Mouse (Mus musculus): ENCODE results near the gene Lce1a1.
A peak's percentile ranks its signal among the peaks of the same experiment; 100 is the strongest.

Gene Lce1a1

DNA sequence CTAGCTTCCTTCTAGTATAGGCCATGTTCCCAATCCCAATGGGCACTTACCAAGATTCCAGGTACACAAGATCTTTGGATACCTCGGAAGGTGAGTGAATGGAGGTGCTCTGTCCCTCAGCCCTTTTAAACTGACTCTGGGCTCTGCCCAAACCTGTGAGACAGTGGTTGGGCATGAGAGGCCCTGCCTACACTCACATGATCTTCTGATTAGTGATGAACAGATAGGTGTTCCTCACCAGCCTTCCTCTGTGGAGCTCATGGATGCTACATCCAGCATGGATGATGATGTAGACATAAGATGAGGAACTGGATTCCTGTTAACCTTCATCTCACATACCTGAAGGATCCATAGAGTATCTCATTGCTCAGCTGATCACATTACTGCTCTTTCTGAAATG lies at the start of gene Lce1a1:
TSS of gene Lce1a1 (minus strand) at position 101 of the 400 bp plus-strand sequence.
- DNase-seq: no peak

DNA sequence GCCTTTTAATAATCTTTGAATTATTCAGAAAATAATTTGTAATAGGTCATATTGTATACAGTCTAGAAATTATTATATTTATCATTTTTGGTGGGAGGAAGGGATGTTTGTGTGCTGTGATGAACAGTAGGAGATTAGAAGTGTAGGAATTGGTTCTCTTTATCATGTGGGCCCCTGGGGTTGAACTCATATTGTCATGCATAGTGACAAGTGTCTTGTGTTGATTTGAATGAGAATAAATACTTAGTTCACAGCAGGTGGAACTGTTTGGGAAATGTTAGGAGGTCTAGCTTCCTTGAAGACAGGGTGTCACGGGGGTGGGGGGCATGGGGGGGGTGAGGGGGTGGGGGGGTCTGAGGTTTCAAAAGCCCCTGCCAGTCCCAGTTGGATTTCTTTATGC lies 46.5 kb upstream of the Lce1a1 start:
- DNase-seq: no peak

DNA sequence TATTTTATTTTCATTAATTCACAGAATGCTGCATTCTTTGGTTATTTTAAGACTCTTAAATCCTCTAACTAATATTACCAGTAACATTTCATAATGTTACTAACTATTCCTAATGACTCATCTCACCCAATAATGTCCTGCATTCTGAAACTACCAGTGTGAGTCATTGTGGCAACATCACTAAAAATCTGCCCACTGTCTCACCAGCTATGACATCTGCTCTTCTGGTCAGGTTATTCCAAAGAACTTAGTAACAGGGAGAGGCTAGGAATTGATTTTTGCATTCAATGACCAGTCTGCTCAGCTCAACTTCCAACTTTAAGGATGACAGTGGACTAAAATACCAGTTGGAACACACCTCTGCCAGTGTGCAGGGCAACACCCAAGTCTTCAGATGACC lies 43.6 kb upstream of the Lce1a1 start:
- DNase-seq: no peak

DNA sequence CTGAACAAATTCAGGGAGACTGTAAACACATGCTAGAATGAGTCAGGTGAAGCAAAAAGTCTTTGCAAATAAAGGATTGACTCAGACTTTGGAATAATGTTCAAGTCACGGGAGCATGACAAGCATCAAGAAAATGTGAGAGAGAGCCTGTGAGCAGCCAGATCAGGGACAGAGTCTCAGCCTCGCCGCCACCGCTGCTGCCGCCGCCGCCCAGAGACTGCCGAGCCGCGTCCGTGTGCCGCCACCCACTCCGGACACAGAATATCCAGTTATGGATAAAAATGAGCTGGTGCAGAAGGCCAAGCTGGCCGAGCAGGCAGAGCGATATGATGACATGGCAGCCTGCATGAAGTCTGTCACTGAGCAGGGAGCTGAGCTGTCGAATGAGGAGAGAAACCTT lies 41.0 kb upstream of the Lce1a1 start:
- peak; percentile 3 to 39 for DNase-seq

DNA sequence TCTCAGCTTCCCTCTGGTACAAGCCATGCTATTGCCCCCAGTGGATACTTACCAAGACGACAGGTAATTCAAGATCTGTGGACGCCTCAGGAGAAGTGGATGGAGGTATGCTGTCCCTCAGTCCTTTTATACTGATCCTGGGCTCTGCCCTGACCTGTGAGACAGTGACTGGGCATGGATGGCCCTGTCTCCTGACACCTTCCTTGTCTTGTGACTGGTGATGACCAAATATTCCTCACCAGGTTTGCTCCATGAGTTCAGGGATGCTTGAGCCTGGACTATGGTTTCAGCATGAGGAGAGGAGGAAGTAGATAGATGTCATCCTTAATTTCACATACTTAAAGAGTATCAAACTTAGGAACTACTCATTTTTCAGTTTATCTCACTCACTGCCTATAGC lies 39.0 kb upstream of the Lce1a1 start, which contains the start of gene Lce1d:
TSS of gene Lce1d (minus strand) at position 101 of the 400 bp plus-strand sequence.
- DNase-seq: no peak

DNA sequence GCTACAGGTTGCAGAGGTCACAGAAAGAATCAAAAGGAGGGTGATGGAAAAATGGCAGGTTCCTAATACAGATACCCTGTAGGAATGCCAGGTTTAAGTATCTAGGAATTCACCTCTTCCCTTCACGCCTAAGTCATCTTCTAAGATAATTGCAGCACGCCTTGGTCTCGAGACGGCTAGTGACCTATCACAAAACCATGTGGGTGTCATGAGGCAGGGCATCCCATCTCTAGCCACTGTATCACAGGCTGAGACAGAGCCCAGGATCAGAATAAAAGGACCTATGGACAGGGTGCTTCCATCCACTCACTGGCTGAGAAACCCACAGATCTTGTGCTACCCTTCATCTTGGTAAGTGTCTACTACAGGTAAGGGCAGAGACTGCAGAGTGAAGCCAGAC lies 30.8 kb upstream of the Lce1a1 start, which contains the start of gene Lce1c:
TSS of gene Lce1c (plus strand) at position 301 of the 400 bp plus-strand sequence.
- DNase-seq: no peak

DNA sequence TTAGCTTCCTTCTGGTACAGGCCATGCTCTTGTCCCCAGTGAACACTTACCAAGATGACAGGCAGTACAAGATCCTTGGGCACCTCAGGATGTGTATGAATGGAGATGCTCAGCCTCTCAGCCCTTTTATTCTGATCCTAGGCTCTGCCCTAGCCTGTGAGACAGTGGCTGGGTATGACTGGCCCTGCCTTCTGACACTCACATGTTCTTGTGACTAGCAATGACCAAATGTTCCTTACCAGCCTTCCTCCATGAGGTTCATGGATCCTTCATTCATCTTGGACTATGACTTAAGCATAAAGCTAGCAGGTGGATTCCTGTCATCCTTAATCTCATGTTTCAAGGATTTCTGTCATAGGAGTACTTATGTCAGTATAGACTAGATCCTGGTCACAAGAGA lies 22.1 kb upstream of the Lce1a1 start, which contains the start of gene Lce1a2:
TSS of gene Lce1a2 (minus strand) at position 101 of the 400 bp plus-strand sequence.
- DNase-seq: no peak

DNA sequence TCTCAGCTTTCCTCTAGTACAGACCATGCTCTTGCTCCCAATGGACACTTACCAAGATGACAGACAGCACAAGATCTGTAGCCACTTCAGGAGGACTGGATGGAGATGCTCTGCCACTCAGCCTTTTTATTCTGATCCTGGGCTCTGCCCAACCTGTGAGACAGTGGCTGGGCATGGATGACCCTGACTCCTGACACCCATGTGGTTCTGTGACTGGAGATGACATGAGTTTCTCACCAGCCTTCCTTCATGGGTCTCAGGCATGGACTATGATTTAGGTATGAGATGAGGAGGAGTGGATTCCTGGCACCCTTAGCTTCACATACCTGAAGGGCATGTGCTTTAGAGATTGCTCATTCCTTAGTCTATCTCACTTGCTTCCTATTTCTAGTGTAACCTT lies 8.7 kb upstream of the Lce1a1 start, which contains the start of gene Lce1b:
TSS of gene Lce1b (minus strand) at position 101 of the 400 bp plus-strand sequence.
- DNase-seq: no peak

DNA sequence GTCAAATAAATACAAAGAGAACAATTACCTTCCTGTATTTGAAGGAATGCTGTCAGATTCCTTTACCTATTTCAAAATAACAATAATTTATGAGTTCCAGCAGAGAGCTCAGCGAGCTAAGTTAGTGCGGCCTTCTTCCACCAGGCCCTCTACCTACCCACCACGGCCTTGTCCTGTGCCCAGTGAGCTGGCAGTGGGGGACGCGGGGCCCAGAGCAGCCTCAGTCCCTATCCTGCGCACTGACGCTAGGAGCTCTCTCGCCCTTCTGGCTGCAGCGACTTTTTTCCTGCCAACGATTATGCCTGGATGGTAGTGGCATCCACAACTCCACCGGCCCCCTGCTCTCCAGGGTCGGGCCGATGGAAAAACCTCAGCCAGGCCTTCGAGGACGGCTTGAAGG lies 8.3 kb downstream of the Lce1a1 start:
- DNase-seq: no peak

DNA sequence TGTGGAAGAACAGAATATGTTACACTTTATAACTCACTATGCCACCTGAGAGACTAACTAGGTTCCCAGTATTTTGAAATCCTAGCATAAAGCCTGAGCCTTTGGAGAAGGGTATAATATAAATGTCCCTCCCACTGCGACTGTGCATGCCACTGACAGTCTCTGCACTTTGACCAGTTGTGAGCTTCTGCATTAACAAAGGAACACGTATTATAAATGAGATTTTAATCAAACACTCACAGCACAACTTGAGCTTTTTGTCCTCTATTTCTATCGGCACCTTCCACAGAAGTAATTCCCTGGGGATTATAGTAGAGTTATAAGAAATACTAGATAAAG lies 9.5 kb downstream of the Lce1a1 start:
- DNase-seq: no peak

DNA sequence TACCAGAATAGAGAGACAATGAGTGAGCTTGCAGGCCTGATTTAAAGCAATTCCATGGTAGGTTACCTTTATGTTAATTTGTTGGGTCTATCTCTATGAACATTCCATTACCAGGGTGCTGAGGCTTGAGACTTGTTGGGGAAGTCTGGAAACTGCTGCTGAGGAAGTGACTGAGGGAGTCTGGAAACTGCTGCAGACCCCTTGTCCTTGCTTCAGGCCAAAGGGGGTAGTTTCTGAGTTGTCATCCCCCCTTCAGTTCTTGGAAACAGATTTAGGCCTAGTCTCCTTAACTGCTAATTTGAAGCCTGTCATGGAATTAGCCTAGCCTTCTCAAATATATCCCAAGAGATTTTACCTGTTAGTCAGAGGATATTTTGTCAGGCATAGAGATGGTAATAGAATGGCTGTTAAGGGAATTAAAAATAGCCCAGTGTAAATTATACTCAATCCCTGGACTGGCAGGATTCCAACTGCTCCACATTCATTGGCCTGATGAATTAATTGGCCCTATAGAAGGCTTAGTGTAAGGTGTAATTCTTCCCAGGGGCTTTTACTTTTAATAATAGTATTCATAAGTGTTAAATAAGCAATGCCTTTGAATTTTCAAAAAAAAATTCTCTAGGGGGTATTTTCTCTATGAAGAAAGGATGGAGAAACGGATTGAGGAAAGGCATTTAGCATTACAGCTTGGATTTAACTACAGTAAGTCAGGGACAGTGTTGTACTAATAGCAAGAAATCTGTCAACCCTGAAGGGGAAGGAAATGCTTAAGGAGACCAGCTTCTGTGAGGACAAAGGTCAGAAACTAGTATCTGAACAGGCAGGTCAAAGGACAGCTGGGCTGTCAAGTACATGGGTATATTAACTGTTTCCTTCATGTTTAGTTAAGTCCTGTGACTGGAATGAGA lies 10.1 kb downstream of the Lce1a1 start:
- no peak for DNase-seq

DNA sequence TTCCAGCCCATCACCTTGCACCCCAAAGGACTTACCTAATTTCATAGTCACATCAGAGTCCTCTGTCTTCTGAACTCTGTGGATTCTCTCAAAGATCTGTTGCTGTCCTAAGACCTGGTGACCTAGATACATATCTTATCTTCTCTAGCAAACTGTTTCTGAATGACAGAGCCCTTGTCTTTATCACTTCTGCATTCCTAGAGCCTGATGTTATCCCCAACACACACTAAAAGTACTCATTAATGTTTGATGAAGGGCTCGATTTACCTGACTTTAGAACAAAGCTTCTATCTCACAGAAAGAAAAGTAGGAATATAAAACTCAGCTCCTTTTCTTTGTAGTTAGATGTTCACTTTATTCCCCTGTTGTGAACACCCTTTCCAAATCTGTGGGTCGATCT lies 26.5 kb downstream of the Lce1a1 start, which contains the start of gene Lce6a:
TSS of gene Lce6a (minus strand) at position 101 of the 400 bp plus-strand sequence.
- DNase-seq: no peak

DNA sequence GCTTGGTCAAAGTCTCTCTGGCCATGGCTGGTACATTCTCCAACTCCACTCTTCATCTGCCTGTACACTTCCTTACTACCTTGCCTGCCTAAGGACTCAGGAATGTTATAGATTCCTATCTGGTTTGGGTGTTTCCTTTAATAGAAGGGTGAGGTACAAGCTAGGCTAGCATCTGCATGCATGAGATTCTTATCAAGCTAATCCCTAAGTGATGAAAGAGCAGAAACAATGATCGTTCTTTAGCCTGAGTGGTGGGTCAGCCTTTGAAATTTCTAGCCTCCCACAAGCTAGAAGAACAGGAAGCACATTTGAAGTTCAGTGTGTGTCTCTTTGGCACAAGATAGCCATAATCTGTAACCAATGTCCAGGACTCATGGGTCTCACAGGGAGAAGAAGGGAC lies 38.3 kb downstream of the Lce1a1 start:
- no peak for DNase-seq

DNA sequence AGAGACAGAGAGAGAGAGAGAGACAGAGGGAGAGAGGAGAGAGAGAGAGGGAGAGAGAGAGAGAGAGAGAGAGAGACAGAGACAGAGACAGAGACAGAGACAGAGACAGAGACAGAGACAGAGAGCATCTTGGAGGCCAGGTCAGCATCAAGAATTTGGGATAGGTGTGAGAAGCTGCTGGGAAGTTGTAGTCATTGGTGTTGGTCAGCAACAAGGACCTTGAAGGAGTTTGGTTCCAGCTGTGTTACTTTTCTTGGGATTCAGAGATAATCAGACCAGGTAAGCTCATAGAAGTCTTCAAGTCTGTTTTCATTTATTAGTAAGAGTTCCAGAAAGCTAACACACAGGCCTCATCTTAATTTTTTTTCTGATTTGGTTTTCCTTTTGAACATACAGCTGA lies 40.7 kb downstream of the Lce1a1 start, which contains the start of gene 2210017I01Rik:
TSS of gene 2210017I01Rik (minus strand) at position 101 of the 400 bp plus-strand sequence.
- no peak for DNase-seq

DNA sequence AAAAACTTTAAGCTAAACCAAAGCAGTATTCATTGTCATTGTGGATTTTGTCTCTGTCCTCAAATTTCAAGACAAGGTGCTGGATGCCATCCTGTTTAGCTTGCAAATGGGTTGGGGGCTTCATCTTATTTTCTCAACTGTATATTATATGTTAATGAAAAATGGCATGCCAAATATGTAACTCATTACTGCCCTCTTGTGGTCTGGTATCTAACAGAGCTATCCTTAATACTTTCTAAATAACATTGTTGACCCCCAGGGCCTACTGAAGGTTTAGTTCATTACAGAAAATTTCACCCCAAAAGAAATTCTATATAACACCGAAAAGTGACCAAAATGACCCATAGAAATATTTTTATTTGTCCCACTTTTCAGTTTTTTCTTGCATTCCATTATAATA lies 45.9 kb downstream of the Lce1a1 start:
- no peak for DNase-seq

DNA sequence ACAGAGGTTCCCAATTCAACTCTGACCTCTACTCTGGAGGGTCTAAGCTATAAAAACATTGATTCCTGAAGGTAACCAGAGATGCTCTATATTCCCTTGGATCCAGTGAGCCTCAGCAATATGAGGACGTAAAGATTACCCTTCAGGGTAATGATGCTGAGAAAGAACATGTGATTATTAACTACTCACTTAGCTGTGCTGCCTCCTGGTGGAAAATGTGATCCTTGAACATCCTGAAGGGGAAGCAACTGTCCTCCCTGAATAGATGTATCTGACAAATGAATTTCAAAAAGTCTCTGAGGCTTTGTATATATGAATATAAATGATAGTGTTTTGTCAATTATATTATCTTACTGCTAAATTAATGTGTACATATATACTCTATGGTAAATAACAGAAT lies 47.7 kb downstream of the Lce1a1 start:
- DNase-seq: no peak

DNA sequence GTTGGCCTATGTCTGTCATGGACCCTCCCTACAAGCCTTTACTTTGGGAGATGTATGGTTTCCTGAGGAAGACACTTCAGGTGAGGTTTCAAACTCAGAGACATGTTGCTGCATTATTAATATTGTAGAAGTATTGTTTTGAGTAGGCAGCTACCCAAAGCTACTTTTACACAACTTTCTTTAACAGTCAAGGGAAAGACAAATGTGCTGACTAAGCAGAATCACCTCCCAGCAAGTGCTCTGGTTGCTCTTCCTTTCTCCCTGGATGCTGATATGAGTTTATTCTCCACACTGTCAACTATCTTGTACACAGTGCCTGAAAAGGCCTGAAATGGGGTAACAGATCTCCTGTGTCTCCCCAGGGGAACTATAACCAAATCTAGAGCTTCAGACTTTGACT lies 48.1 kb downstream of the Lce1a1 start:
- DNase-seq: no peak

DNA sequence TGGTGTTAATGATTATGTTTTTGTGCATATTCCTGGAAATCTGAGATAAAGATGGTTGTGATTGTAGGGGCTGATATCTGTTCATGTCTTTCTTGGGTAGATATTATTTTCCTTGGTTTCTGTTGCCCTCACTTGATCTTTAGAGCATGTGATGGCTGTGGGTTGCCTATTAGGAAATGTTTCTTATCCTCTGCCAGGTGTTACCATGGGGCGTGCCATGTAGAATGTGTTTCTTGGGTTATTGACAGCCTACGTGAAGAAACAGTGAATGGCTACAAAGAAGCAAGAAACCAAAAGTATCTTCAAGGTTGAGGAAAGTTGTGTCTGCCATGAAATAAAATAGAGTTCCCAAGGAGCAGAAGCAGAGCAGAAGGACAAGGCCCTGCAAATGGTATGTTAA lies 49.7 kb downstream of the Lce1a1 start:
- DNase-seq: no peak

All from thymus, postnatal 36 days (tissue).